12 mouse cellular contexts compared by ENCODE assay signal in the genomic region with DNA sequence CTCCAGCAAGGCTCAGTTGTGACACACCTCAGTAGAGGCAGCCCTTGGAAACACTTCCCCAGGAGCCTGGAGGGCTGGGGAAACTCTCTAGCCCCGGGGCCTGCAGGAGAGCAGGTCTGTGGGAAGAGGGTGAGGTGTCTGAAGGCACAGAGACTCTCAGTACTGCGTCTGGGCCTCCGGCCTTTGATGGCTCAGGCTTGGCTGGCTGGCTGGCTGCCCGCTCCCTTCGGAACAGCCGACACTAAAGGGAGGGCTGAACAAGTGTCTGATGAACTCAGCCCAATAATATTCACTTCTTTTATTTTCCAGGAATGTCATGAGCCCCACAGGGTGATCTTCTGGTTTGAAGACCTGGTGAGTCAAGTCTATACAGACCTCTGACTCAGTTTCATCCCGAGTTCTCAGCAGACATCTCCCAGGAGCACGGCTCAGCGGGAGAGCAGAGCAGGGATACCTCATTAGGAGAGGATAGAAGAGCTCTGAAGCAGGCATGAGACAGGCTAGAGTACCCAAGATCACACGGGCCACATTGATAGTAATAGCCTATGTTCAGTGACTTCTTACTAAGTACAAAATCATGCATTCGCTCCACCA.
A peak's percentile ranks its signal among the peaks of the same experiment; 100 is the strongest.
DNase-seq lines count a peak whose midpoint lies in the region; ATAC-seq lines count a peak whose summit lies in the region.
"Had no signal": no experiment of that assay in that cellular context is flagged by ENCODE, and none has a peak within 500 bp of the region (broad histone marks: within the 10 kb centered on the region; RNA-seq: fewer than 3 reads in every experiment).

No protein-coding gene starts in this region.

- no peak for ATAC-seq in kidney, embryonic 15.5 days (replicated peaks; ENCODE audit: low FRiP score)
- ATAC-seq in limb, embryonic 15.5 days (ENCODE audit: insufficient number of reproducible peaks, low FRiP score, low TSS enrichment, low read depth) = 0 out of 2 replicates have a peak, but pooled peaks have one; percentile 65
- no peak for ATAC-seq in hindbrain, embryonic 13.5 days (ENCODE audit: low FRiP score)
- ATAC-seq: intestine, embryonic 15.5 days had no signal

- WGBS in kidney, embryonic 15.5 days = 74% methylated on average over 11 of the region's 11 CpGs
- 51% methylated on average over 11 of the region's 11 CpGs for WGBS in limb, embryonic 15.5 days
- 90% methylated on average over 11 of the region's 11 CpGs for WGBS in hindbrain, embryonic 13.5 days

- 0 out of 2 replicates have a peak, but pooled peaks cover 5% of the 10 kb centered on the region for H3K27me3 ChIP-seq in kidney, embryonic 15.5 days
- H3K27me3 ChIP-seq in limb, embryonic 15.5 days = no peaks in the 10 kb centered on the region
- no peaks in the 10 kb centered on the region for H3K27me3 ChIP-seq in hindbrain, embryonic 13.5 days
- H3K27me3 ChIP-seq: embryonic facial prominence, embryonic 13.5 days; lung, embryonic 15.5 days had no signal

- H3K4me3 ChIP-seq in kidney, embryonic 15.5 days (replicated peaks) = no peak overlapping the region
- H3K4me3 ChIP-seq in limb, embryonic 15.5 days = no peak overlapping the region
- no peak overlapping the region for H3K4me3 ChIP-seq in hindbrain, embryonic 13.5 days
- H3K4me3 ChIP-seq: embryonic facial prominence, embryonic 13.5 days; intestine, embryonic 15.5 days; lung, embryonic 15.5 days had no signal

- peak; percentile 70 for DNase-seq in kidney, postnatal 10 days
- DNase-seq in NIH3T3 (ENCODE audit: low read depth) = peak; percentile 94
- peak; percentile 47 to 77 for DNase-seq in adrenal gland, postnatal 36 days
- no peak for DNase-seq in right cerebral cortex, postnatal 25 days
- DNase-seq: thymus, adult 2 months had no signal

- no peaks in the 10 kb centered on the region for H3K4me1 ChIP-seq in kidney, embryonic 15.5 days
- H3K4me1 ChIP-seq in limb, embryonic 15.5 days = peaks cover 15% of the 10 kb centered on the region; the same call in 1 of the 2 replicates
- no peaks in the 10 kb centered on the region; the same call in 1 of the 2 replicates for H3K4me1 ChIP-seq in hindbrain, embryonic 13.5 days (replicated peaks)
- H3K4me1 ChIP-seq: intestine, embryonic 15.5 days; lung, embryonic 15.5 days had no signal

- H3K36me3 ChIP-seq in kidney, embryonic 15.5 days = no peaks in the 10 kb centered on the region
- no peaks in the 10 kb centered on the region for H3K36me3 ChIP-seq in limb, embryonic 15.5 days
- H3K36me3 ChIP-seq in hindbrain, embryonic 13.5 days = no peaks in the 10 kb centered on the region
- H3K36me3 ChIP-seq: G1E; intestine, embryonic 15.5 days; lung, embryonic 15.5 days had no signal

- H3K27ac ChIP-seq in kidney, embryonic 15.5 days = no peak overlapping the region
- H3K27ac ChIP-seq in limb, embryonic 15.5 days = no peak overlapping the region
- no peak overlapping the region for H3K27ac ChIP-seq in hindbrain, embryonic 13.5 days
- H3K27ac ChIP-seq: embryonic facial prominence, embryonic 13.5 days; intestine, embryonic 15.5 days; lung, embryonic 15.5 days had no signal

- no peak overlapping the region for H3K4me2 ChIP-seq in kidney, embryonic 15.5 days
- no peak overlapping the region for H3K4me2 ChIP-seq in limb, embryonic 15.5 days
- no peak overlapping the region for H3K4me2 ChIP-seq in hindbrain, embryonic 13.5 days
- H3K4me2 ChIP-seq: embryonic facial prominence, embryonic 13.5 days; intestine, embryonic 15.5 days; lung, embryonic 15.5 days had no signal

- H3K9ac ChIP-seq in kidney, embryonic 15.5 days = no peak overlapping the region
- no peak overlapping the region for H3K9ac ChIP-seq in limb, embryonic 15.5 days
- H3K9ac ChIP-seq in hindbrain, embryonic 13.5 days = no peak overlapping the region
- H3K9ac ChIP-seq: embryonic facial prominence, embryonic 13.5 days; intestine, embryonic 15.5 days; lung, embryonic 15.5 days had no signal

- no peaks in the 10 kb centered on the region for H3K9me3 ChIP-seq in kidney, embryonic 15.5 days (replicated peaks)
- no peaks in the 10 kb centered on the region for H3K9me3 ChIP-seq in limb, embryonic 15.5 days
- H3K9me3 ChIP-seq in hindbrain, embryonic 13.5 days = no peaks in the 10 kb centered on the region
- H3K9me3 ChIP-seq: intestine, embryonic 15.5 days; lung, embryonic 15.5 days had no signal
